Mouse (Mus musculus): Measurements from ENCODE around the gene Apoa4. TPM values are rescaled to one million over a fixed set of nuclear protein-coding genes. Genes with fewer than 3 reads are reported as not detected.

The Apoa4 gene
- polyA plus RNA-seq, 1 experiment = 0.30 TPM

DNA sequence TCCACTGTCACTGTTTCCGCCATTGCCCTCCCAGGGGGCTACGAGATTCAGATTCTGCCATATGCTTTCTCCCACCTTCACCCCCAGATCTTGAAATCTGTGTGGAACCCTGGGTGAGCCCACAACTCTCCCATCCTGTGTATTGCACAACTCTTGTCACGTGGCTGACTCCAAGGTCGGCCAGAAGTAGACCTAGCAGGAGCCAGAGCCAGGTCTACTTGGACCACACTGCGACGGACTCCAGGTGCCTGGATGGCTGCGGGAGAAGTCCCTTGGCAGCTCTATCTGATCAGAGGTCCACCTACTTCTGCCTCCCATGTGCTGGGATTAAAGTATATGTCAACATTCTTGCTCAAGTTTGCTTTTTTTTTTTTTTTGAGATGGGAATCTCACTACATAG, 20.6 kb downstream of the Apoa4 start:
- TF ChIP-seq POLR2A (IDR thresholded peaks at IDR 0.05; ENCODE audit: borderline replicate concordance, extremely low read depth, low read depth, low read length) (no peak), CTCF (IDR thresholded peaks at IDR 0.05; ENCODE audit: insufficient read depth, low read length) (no peak)

DNA sequence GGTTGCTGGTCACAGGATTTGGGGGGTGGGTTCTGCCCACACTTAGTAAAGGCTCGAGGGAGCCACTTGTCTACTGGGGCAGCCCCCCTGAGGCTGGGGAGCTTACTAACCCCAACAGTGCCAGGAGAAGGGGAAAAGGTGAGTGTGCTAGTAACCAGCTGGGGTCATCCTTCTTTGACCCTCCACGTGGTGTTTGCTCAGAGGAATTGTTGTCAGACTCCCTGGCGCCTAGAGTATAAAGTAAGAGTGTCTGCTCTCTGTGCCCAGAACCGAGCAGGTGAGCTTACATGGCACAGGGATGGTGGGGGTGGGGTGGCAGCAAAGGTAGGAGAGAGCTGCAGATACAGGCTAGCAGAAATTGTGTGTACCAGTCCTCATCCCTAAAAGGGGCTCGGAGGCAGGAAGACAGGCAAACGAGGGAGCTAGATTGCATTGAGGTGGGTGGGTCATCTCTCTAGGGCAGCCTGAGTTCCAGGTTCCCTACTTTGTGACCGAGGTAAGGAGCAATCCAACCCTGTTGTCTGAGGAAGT, 27.9 kb downstream of the Apoa4 start, which contains the start of gene Apoa5:
Gene Apoa5, plus strand, starts transcription at position 291 of the 531 bp plus-strand sequence.
- Histone ChIP-seq H3K4me3 (replicated peaks; ENCODE audit: extremely low read depth, low read depth, low read length) (no peak within 1 kb of the TSS), H3K4me1 (ENCODE audit: control insufficient read depth, insufficient read depth, low read length) (peaks cover under 1% of the 10 kb centered on the region; the same call in 1 of the 2 replicates)
- TF ChIP-seq CTCF (IDR thresholded peaks at IDR 0.05; ENCODE audit: insufficient read depth, low read length) (no peak), POLR2A (IDR thresholded peaks at IDR 0.05; ENCODE audit: borderline replicate concordance, extremely low read depth, low read depth, low read length) (no peak)
- WGBS = 34% methylated on average over 7 of the region's 7 CpGs
- no peak for DNase-seq

More for the DNA sequence above, 20.6 kb downstream of the Apoa4 start:
- no peak overlapping the region for H3K4me3 ChIP-seq (replicated peaks; ENCODE audit: extremely low read depth, low read depth, low read length)
- DNase-seq = no peak
- WGBS = 74% methylated on average over 7 of the region's 7 CpGs
- 0 out of 2 replicates have a peak, but pooled peaks cover 2% of the 10 kb centered on the region for H3K4me1 ChIP-seq (ENCODE audit: control insufficient read depth, insufficient read depth, low read length)

DNA sequence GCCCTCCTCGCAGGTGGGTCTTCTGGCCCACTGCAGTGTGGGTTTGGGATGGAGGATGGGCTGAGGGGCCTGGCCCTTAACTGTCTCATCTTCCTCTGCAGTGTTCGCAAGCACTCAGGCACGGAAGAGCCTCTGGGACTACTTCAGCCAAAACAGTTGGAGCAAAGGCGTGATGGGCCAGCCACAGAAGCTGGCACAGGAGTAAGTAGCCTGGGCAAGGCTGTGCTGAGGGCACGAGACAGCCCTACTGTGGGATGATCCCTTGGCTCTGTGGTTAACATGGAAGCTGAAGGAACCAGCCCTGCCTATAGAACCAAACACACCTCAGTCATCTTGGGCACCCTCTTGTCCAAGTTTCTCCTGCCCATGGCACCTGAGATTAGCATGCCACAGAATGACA, 28.6 kb downstream of the Apoa4 start:
- WGBS = 77% methylated on average over 5 of the region's 5 CpGs
- DNase-seq = no peak
- H3K4me3 ChIP-seq (replicated peaks; ENCODE audit: extremely low read depth, low read depth, low read length) = no peak overlapping the region
- peaks cover 6% of the 10 kb centered on the region for H3K4me1 ChIP-seq (ENCODE audit: control insufficient read depth, insufficient read depth, low read length)
- TF ChIP-seq CTCF (IDR thresholded peaks at IDR 0.05; ENCODE audit: insufficient read depth, low read length) (no peak), POLR2A (IDR thresholded peaks at IDR 0.05; ENCODE audit: borderline replicate concordance, extremely low read depth, low read depth, low read length) (no peak)

DNA sequence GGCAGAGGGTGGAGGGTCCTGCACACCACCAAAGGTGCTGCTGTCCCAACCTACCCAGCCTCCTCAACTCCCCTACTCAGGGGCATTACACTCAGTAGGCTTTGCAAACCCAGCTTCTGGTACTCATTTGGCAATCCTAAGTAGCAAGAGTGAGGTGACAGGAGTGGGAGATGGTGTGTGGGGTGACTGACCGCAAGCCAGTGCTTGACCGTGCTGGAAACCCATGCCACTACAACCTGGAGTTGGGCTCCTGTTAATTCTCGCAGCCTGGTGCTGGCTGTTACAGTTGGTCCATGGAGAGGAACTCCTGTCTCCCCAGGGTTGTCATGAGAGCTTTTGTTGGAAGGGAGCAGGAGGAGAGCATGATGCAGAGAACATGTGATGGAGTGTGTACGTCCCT, 30.3 kb downstream of the Apoa4 start:
- DNase-seq = no peak
- no peak overlapping the region for H3K4me3 ChIP-seq (replicated peaks; ENCODE audit: extremely low read depth, low read depth, low read length)
- TF ChIP-seq POLR2A (IDR thresholded peaks at IDR 0.05; ENCODE audit: borderline replicate concordance, extremely low read depth, low read depth, low read length) (no peak), CTCF (IDR thresholded peaks at IDR 0.05; ENCODE audit: insufficient read depth, low read length) (no peak)
- WGBS = 92% methylated on average over 4 of the region's 4 CpGs
- H3K4me1 ChIP-seq (ENCODE audit: control insufficient read depth, insufficient read depth, low read length) = peaks cover 6% of the 10 kb centered on the region

DNA sequence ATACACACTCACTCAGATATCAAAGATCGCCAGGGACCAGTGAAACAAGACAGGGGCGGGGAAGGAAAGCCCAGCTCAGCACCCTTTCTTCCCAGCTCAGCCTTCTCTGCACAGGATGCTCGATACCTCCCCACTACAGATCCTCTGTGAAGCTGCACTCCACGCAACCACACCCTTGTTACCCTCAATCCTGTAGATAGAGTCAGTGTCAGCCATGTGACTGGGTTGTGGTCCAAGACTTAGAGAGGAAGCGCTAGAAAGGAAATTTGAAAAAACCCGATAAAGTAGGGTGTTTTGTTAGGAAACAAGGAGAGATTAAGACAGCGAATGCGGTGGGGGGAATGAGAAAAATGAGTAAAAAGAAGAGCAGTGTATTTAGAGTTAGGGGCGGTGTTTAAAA, 31.6 kb downstream of the Apoa4 start:
- no peak overlapping the region for H3K4me3 ChIP-seq (replicated peaks; ENCODE audit: extremely low read depth, low read depth, low read length)
- H3K4me1 ChIP-seq (ENCODE audit: control insufficient read depth, insufficient read depth, low read length) = peaks cover 6% of the 10 kb centered on the region
- DNase-seq = no peak
- TF ChIP-seq POLR2A (IDR thresholded peaks at IDR 0.05; ENCODE audit: borderline replicate concordance, extremely low read depth, low read depth, low read length) = no peak
- no peak for TF ChIP-seq CTCF (IDR thresholded peaks at IDR 0.05; ENCODE audit: insufficient read depth, low read length)
- 63% methylated on average over 9 of the region's 9 CpGs for WGBS

DNA sequence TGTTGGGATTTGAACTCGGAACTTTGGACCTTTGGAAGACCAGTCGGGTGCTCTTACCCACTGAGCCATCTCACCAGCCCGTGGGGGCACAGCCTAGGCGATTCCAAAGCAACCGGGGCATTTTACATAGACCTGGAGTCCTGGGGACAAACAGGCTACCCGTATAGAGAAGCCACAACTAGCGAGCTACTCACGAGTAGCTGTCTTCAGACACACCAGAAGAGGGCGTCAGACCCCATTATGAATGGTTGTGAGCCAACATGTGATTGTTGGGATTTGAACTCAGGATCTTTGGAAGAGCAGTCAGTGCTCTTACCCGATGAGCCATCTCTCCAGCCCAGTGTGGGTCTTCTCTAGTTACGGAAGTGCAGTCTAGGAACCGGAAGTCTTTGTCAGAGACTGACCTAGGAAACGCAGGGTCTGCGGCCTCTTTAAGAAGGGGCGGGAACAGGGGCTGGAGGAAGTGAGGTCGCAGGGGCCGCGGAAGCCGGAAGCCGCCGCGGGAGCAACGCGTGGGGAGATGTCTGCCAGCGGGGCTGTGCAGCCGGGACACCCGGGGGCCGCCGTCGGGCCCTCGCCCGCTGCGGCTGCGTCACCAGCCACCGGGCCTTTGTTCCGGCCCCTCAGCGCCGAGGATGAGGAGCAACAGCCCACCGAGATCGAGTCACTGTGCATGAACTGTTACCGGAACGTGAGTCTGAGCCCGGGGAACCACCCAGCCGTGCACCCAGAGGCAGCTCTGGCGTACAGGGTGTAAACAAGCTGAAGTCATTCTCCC, 32.4 kb downstream of the Apoa4 start, which contains the start of gene Zpr1:
Gene Zpr1, plus strand, starts transcription at position 388 of the 778 bp plus-strand sequence.
- Histone ChIP-seq H3K4me3 (replicated peaks; ENCODE audit: extremely low read depth, low read depth, low read length) (peak within 1 kb of the TSS; percentile 94), H3K4me1 (ENCODE audit: control insufficient read depth, insufficient read depth, low read length) (peaks cover 6% of the 10 kb centered on the region)
- no peak for TF ChIP-seq CTCF (IDR thresholded peaks at IDR 0.05; ENCODE audit: insufficient read depth, low read length)
- peak; percentile 49; the same call in 1 of the 2 replicates for TF ChIP-seq POLR2A (IDR thresholded peaks at IDR 0.05; ENCODE audit: borderline replicate concordance, extremely low read depth, low read depth, low read length)
- WGBS = 4% methylated on average over 45 of the region's 45 CpGs
- peak; percentile 84 for DNase-seq

DNA sequence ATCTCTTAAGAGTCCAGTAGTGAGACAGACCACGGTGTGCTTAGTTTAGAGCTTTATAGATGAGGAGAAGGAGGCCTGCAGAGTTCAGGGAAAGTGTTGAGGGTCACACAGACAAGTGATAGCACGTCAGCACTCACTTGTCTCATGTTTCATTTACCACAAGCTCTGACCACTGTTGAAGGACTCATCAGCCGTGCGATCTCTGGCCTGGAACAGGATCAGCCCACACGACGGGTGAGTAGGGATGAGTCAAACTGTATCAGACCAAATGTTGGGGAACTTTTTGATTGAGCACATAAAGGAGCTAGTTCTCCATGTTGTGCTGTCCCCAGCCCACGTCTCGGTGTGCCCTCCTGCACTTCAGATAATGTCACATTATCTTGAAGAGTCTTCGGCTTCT, 34.0 kb downstream of the Apoa4 start:
- Histone ChIP-seq H3K4me1 (ENCODE audit: control insufficient read depth, insufficient read depth, low read length) (peaks cover 6% of the 10 kb centered on the region), H3K4me3 (replicated peaks; ENCODE audit: extremely low read depth, low read depth, low read length) (no peak overlapping the region)
- DNase-seq = no peak
- WGBS = 76% methylated on average over 9 of the region's 9 CpGs
- TF ChIP-seq POLR2A (IDR thresholded peaks at IDR 0.05; ENCODE audit: borderline replicate concordance, extremely low read depth, low read depth, low read length) (no peak), CTCF (IDR thresholded peaks at IDR 0.05; ENCODE audit: insufficient read depth, low read length) (no peak)

DNA sequence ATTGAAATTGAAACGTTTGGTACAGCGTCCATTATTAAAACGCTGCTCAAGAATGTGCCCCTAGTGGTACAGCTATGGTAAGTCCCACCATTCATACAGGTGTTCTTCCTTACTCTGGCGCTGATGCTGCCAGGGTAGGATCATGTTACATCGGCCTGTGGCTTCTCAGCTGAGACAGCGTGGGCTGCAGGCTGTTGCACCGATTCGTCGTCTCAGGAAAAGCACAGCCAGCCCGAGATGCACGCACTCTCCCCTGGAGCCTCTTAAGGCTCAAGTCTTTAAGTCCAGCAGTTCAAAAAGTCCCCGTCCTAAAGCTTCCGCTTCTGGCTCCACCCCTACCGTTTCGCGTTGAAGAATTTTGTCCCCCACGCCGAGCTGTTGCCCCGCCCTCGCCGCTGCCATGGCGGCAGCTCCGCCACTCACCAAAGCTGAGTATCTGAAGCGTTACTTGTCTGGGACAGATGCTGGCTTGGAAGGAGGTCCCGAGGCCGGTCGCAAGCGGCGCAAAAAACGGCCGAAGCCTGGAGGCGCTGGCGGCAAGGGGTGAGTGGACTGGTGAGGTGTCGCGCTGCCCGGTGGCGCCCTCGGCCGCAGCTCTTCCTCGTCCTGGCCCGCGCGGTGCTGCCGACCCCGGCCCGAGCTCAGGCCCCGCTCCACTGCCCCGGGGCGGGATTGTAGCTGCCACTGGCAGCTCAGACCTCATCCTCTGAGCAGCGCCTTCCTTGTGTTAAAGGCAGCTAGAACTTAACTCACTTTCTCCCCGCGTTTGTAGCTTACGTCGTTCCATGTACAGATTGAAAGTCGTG, 42.3 kb downstream of the Apoa4 start, which contains the start of gene Bud13:
Gene Bud13, plus strand, starts transcription at position 378 of the 806 bp plus-strand sequence.
- TF ChIP-seq CTCF (IDR thresholded peaks at IDR 0.05; ENCODE audit: insufficient read depth, low read length) (no peak), POLR2A (IDR thresholded peaks at IDR 0.05; ENCODE audit: borderline replicate concordance, extremely low read depth, low read depth, low read length) (peak; percentile 83)
- DNase-seq = peak; percentile 97
- under 1% methylated on average over 55 of the region's 55 CpGs for WGBS
- H3K4me1 ChIP-seq (ENCODE audit: control insufficient read depth, insufficient read depth, low read length) = peaks cover 3% of the 10 kb centered on the region; the same call in 1 of the 2 replicates
- peak within 1 kb of the TSS; percentile 75 for H3K4me3 ChIP-seq (replicated peaks; ENCODE audit: extremely low read depth, low read depth, low read length)

Other genes starting within 250 kb of the Apoa4 start
- gene Pafah1b2, start 228.0 kb upstream of the Apoa4 start, polyA plus RNA-seq (2012; rRNA removed) = 22.0 and 24.9 TPM in 2 replicates
- 16.7 and 22.2 TPM in 2 replicates for gene Sik3, start 227.9 kb upstream of the Apoa4 start, polyA plus RNA-seq (2012; rRNA removed)
- gene Apoa1, start 12.1 kb upstream of the Apoa4 start, polyA plus RNA-seq (2012; rRNA removed) = 2.0 and 3.2 TPM in 2 replicates
- gene Apoc3, start 5.1 kb upstream of the Apoa4 start, polyA plus RNA-seq (2012; rRNA removed) = 1.8 and 2.6 TPM in 2 replicates
- 0.25 and 0.67 TPM in 2 replicates for gene Apoa5, start 27.9 kb downstream of the Apoa4 start, polyA plus RNA-seq (2012; rRNA removed)
- 15.4 and 16.2 TPM in 2 replicates for gene Zpr1, start 32.4 kb downstream of the Apoa4 start, polyA plus RNA-seq (2012; rRNA removed)
- 8.4 and 10.0 TPM in 2 replicates for gene Bud13, start 42.3 kb downstream of the Apoa4 start, polyA plus RNA-seq (2012; rRNA removed)
- not detected in 2 replicates for gene 4931429L15Rik, start 79.3 kb downstream of the Apoa4 start, polyA plus RNA-seq (2012; rRNA removed)